Mouse (Mus musculus): ENCODE measurements around the gene Tbrg1. TPM values are rescaled to one million over a fixed set of nuclear protein-coding genes. Genes with fewer than 3 reads are reported as not detected.
A peak's percentile ranks its signal among the peaks of the same experiment; 100 is the strongest.

Gene Tbrg1
- 128 and 129 TPM in 2 replicates for polyA plus RNA-seq (2016; fragmentation: Nextera tagmentation; extraction: Ambion mirVana)

DNA sequence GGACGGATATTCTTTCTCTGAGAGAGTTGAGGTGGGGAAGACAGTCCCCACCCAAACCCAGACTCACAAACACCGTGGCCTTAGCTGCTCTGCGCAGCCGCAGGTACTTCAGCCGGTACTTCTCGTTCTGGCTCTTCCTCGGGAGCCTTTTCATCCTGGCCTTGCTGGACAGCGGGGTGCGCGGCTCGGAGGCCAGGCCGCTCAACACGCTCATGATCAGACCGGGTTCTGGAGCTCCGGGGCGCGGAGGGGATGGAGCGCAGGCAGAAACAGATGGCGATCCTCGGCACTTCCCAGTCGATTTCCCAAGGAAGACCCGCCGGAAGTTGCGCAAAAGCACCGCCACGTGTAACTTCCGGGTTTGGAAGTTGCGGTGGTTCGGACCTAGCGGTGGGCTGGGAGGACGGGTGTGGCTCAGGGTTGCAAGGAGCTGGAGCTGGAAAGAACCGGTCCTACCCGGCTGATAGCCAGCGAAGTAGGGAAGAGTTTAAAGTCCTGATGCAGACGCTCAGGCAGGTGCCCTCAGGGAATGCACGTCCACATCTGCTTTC is at the start of gene Tbrg1:
TSS of gene Tbrg1 (minus strand) at position 382 of the 551 bp plus-strand sequence.
- Histone ChIP-seq H3K27me3 (replicated peaks; ENCODE audit: low read depth, poor library complexity, severe bottlenecking) (no peaks in the 10 kb centered on the region), H3K4me3 (peak within 1 kb of the TSS; percentile 82), H3K9me3 (no peaks in the 10 kb centered on the region), H3K36me3 (replicated peaks) (peaks cover 27% of the 10 kb centered on the region), H3K27ac (replicated peaks) (peak within 1 kb of the TSS; percentile 92), H3K4me1 (peaks cover 17% of the 10 kb centered on the region)
- WGBS, result under 1% methylated on average over 36 of the region's 36 CpGs
- DNase-seq (ENCODE audit: low spot score), result peak; percentile 91

GRCm38 (mm10) chr9:37689970-37690686 is 33.0 kb upstream of the Tbrg1 start:
- no peak overlapping the region for H3K4me3 ChIP-seq
- no peak for DNase-seq (ENCODE audit: low spot score)
- H3K27me3 ChIP-seq (replicated peaks; ENCODE audit: low read depth, poor library complexity, severe bottlenecking), result no peaks in the 10 kb centered on the region
- H3K4me1 ChIP-seq, result no peaks in the 10 kb centered on the region
- WGBS, result 58% methylated on average over 5 of the region's 5 CpGs
- H3K36me3 ChIP-seq (replicated peaks), result no peaks in the 10 kb centered on the region
- H3K27ac ChIP-seq (replicated peaks), result no peak overlapping the region
- no peaks in the 10 kb centered on the region for H3K9me3 ChIP-seq

GRCm38 (mm10) chr9:37687941-37688303 is 30.8 kb upstream of the Tbrg1 start:
- H3K4me1 ChIP-seq, result no peaks in the 10 kb centered on the region
- 46% methylated on average over 3 of the region's 3 CpGs for whole genome bisulfite sequencing
- no peaks in the 10 kb centered on the region for H3K36me3 ChIP-seq (replicated peaks)

DNA sequence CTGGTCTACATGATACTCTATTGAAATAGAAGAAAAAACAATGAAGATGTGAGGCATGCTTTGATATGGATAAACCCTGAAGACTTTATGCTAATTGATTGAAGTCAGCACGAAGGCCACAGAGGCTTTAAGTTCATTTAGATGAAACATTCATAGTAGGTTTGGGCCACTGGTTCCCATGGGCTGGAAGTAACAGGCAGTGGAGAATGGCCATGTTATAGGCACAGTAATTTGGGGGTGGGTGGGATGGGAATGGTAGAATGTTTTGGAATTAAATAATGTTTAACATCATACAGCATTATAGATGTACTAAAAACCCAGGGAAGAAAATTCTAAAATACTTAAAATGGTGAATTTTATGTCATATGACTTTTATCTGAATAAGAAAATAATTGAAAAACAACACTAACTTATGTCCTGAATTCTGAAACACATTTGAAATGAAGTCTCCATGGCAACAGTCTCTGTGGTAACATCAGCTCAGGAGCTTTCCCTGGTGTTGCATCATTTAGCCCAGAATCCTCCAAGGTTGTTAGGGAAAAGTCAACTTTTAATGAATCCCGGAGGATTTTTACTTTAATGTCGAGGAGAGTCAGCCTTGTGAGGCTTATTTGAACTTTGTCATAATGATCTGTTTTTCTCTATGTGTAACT is 30.3 kb upstream of the Tbrg1 start:
- Histone ChIP-seq H3K36me3 (replicated peaks) (no peaks in the 10 kb centered on the region), H3K9me3 (no peaks in the 10 kb centered on the region), H3K4me3 (no peak overlapping the region), H3K27me3 (replicated peaks; ENCODE audit: low read depth, poor library complexity, severe bottlenecking) (no peaks in the 10 kb centered on the region), H3K27ac (replicated peaks) (no peak overlapping the region), H3K4me1 (no peaks in the 10 kb centered on the region)
- 81% methylated on average over 3 of the region's 3 CpGs for WGBS
- DNase-seq (ENCODE audit: low spot score), result no peak

More at GRCm38 (mm10) chr9:37687941-37688303, 30.8 kb upstream of the Tbrg1 start:
- Histone ChIP-seq H3K9me3 (no peaks in the 10 kb centered on the region), H3K27ac (replicated peaks) (no peak overlapping the region), H3K4me3 (no peak overlapping the region), H3K27me3 (replicated peaks; ENCODE audit: low read depth, poor library complexity, severe bottlenecking) (no peaks in the 10 kb centered on the region)
- DNase-seq (ENCODE audit: low spot score), result no peak

DNA sequence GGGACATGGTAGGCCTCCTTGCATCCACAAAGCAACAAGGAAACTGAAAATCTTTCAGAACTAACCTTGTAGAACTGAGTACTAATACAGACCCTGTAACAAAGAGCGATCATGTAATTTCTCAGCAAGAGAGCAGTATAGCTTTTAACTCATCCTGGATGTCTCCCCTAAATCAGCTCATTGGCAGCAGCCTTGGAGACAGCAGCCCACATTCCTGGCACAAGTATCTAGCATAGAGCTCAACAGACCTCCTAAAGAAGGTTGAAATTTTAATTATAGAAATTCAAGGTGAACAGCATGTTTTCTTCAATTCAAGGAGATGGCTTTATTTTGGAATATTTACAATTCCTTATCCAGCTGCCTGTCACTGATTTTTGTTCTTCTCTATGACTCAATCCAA is 24.0 kb upstream of the Tbrg1 start:
- no peaks in the 10 kb centered on the region for H3K27me3 ChIP-seq (replicated peaks; ENCODE audit: low read depth, poor library complexity, severe bottlenecking)
- no peak overlapping the region for H3K27ac ChIP-seq (replicated peaks)
- H3K4me3 ChIP-seq, result no peak overlapping the region
- H3K36me3 ChIP-seq (replicated peaks), result no peaks in the 10 kb centered on the region
- H3K4me1 ChIP-seq, result no peaks in the 10 kb centered on the region
- WGBS, result 91% methylated on average over 1 of the region's 1 CpGs
- no peaks in the 10 kb centered on the region for H3K9me3 ChIP-seq
- DNase-seq (ENCODE audit: low spot score), result no peak

GRCm38 (mm10) chr9:37675287-37675686 is 18.2 kb upstream of the Tbrg1 start:
- Histone ChIP-seq H3K27me3 (replicated peaks; ENCODE audit: low read depth, poor library complexity, severe bottlenecking) (no peaks in the 10 kb centered on the region), H3K27ac (replicated peaks) (no peak overlapping the region), H3K9me3 (0 out of 2 replicates have a peak, but pooled peaks cover 3% of the 10 kb centered on the region), H3K4me3 (no peak overlapping the region), H3K4me1 (no peaks in the 10 kb centered on the region), H3K36me3 (replicated peaks) (no peaks in the 10 kb centered on the region)
- DNase-seq (ENCODE audit: low spot score), result no peak
- WGBS, result 86% methylated on average over 4 of the region's 4 CpGs

- no peak for DNase-seq (ENCODE audit: low spot score)
- Histone ChIP-seq H3K4me3 (no peak overlapping the region), H3K36me3 (replicated peaks) (no peaks in the 10 kb centered on the region), H3K4me1 (peaks cover 12% of the 10 kb centered on the region), H3K27ac (replicated peaks) (no peak overlapping the region), H3K9me3 (0 out of 2 replicates have a peak, but pooled peaks cover 3% of the 10 kb centered on the region), H3K27me3 (replicated peaks; ENCODE audit: low read depth, poor library complexity, severe bottlenecking) (no peaks in the 10 kb centered on the region)
- WGBS, result 89% methylated on average over 3 of the region's 3 CpGs
These were observed 13.1 kb upstream of the Tbrg1 start for GRCm38 (mm10) chr9:37670261-37670660.

DNA sequence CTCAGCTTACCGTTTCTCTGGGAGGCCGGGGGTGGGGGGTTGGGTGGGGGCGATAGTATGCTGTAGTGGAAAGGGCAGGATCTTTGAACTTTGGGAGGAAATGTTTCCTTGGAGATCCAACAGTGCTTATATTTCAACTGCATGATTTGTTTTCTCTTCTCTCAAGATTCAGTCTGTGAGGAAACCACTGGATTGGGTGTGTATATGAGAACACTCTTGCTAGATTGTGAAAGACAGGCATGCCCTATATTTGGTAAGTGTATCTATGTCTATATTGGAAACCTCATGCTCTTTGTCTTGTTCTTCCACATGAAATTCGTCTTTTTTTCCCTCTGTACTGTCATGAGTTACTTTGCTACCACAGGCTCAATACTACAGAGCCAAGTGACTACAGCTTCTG is 12.6 kb upstream of the Tbrg1 start:
- Histone ChIP-seq H3K27ac (replicated peaks) (no peak overlapping the region), H3K9me3 (0 out of 2 replicates have a peak, but pooled peaks cover 3% of the 10 kb centered on the region), H3K4me1 (peaks cover 12% of the 10 kb centered on the region), H3K4me3 (no peak overlapping the region), H3K27me3 (replicated peaks; ENCODE audit: low read depth, poor library complexity, severe bottlenecking) (no peaks in the 10 kb centered on the region), H3K36me3 (replicated peaks) (no peaks in the 10 kb centered on the region)
- 66% methylated on average over 4 of the region's 4 CpGs for WGBS
- no peak for DNase-seq (ENCODE audit: low spot score)

GRCm38 (mm10) chr9:37669115-37669514 is 12.0 kb upstream of the Tbrg1 start, which contains the start of gene Panx3:
TSS of gene Panx3 (minus strand) at chr9:37669235.
- Histone ChIP-seq H3K27ac (replicated peaks) (peak within 1 kb of the TSS; percentile 6; the same call in 1 of the 2 replicates), H3K4me1 (peaks cover 12% of the 10 kb centered on the region), H3K9me3 (0 out of 2 replicates have a peak, but pooled peaks cover 3% of the 10 kb centered on the region), H3K36me3 (replicated peaks) (no peaks in the 10 kb centered on the region), H3K4me3 (no peak within 1 kb of the TSS), H3K27me3 (replicated peaks; ENCODE audit: low read depth, poor library complexity, severe bottlenecking) (no peaks in the 10 kb centered on the region)
- no peak for DNase-seq (ENCODE audit: low spot score)
- WGBS, result 75% methylated on average over 6 of the region's 6 CpGs

DNA sequence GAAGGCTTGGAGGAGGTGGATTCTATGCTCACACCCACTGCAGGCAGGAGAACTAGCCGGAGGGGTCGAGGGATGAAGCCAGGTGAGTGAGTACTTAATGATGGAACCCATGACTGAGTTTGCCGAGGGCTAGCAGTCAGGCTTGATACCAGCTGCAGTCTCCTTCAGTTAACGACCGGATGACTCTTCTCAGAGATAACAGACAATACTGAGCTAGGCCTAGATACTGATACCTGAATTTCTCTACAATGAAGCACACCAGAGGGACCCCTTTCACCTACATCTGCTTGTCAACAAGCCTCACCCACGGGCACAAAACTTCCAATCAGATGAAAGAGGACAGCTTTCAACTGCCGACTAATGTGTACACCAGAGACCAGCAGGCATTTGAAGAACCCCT is 8.9 kb upstream of the Tbrg1 start:
- Histone ChIP-seq H3K4me1 (peaks cover 12% of the 10 kb centered on the region), H3K27ac (replicated peaks) (no peak overlapping the region), H3K4me3 (no peak overlapping the region), H3K36me3 (replicated peaks) (no peaks in the 10 kb centered on the region), H3K9me3 (no peaks in the 10 kb centered on the region), H3K27me3 (replicated peaks; ENCODE audit: low read depth, poor library complexity, severe bottlenecking) (no peaks in the 10 kb centered on the region)
- no peak for DNase-seq (ENCODE audit: low spot score)
- WGBS, result 84% methylated on average over 7 of the region's 7 CpGs

DNA sequence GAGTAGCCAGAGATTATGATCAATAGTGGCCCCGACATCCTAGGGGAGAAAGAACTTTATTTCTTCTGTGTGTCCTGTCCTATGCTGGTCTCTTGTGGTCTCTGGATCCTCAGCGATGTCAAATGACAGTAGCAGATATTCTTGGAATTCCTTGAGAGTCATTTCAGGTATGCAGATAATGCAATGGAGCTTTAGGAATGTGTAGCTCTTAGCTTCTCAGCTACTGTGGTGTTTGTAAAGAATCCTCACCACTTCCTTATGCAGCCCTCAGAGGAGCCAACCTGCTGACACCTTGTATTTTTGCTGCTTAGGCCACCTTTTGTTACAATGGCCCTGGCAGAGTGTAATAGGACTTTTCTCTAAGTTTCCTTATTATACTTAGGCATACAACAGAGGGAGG is 7.5 kb upstream of the Tbrg1 start:
- H3K27ac ChIP-seq (replicated peaks), result no peak overlapping the region
- WGBS, result 78% methylated on average over 2 of the region's 2 CpGs

DNA sequence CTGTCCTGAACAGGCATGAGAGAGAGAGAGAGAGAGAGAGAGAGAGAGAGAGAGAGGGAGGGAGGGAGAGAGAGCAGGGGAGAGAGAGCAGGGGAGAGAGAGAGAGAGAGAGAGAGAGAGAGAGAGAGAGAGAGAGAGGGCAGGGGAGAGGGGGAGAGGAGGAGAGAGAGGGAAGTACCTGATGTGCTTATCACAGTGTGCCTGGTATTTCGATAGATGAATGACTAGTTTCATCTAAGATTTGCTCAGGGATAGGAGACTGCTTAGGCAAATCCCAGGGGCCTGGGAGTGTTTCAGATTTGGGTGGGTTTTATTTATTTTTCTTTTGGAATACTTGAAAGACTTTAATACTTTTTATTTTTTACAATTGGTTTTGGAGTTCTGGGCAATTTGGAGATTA is 6.1 kb upstream of the Tbrg1 start:
- Histone ChIP-seq H3K4me3 (no peak overlapping the region), H3K27me3 (replicated peaks; ENCODE audit: low read depth, poor library complexity, severe bottlenecking) (no peaks in the 10 kb centered on the region), H3K9me3 (no peaks in the 10 kb centered on the region), H3K36me3 (replicated peaks) (no peaks in the 10 kb centered on the region), H3K27ac (replicated peaks) (no peak overlapping the region), H3K4me1 (peaks cover 6% of the 10 kb centered on the region)
- 86% methylated on average over 1 of the region's 1 CpGs for WGBS
- DNase-seq (ENCODE audit: low spot score), result no peak

More for the DNA sequence above, 7.5 kb upstream of the Tbrg1 start:
- Histone ChIP-seq H3K36me3 (replicated peaks) (no peaks in the 10 kb centered on the region), H3K9me3 (no peaks in the 10 kb centered on the region), H3K4me3 (no peak overlapping the region), H3K27me3 (replicated peaks; ENCODE audit: low read depth, poor library complexity, severe bottlenecking) (no peaks in the 10 kb centered on the region), H3K4me1 (peaks cover 12% of the 10 kb centered on the region)
- no peak for DNase-seq (ENCODE audit: low spot score)

DNA sequence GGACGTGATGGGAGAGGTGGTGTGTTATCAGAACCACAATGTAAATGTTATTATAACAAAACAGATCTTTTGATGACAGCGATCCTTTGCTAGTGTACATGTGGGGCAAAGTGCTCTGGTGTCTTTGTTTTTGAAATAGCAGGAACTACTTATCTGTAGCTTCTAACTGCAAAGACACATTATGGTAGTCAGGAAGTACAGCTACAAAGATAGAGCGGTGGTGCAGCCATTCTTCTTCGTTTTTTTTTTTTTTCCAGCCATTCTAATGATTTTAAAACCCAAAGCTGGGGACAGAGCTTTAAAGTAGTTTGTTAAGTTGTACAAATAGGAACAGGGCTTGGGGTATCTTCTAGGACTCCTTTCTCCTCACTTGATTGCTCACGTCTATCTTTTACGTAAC is 2.3 kb upstream of the Tbrg1 start:
- WGBS, result 81% methylated on average over 6 of the region's 6 CpGs

More for the DNA sequence above, 2.3 kb upstream of the Tbrg1 start:
- no peaks in the 10 kb centered on the region for H3K27me3 ChIP-seq (replicated peaks; ENCODE audit: low read depth, poor library complexity, severe bottlenecking)
- peaks cover 3% of the 10 kb centered on the region for H3K36me3 ChIP-seq (replicated peaks)
- H3K4me1 ChIP-seq, result peaks cover 17% of the 10 kb centered on the region
- H3K4me3 ChIP-seq, result no peak overlapping the region
- no peaks in the 10 kb centered on the region for H3K9me3 ChIP-seq
- DNase-seq (ENCODE audit: low spot score), result no peak
- H3K27ac ChIP-seq (replicated peaks), result no peak overlapping the region

Data from embryonic facial prominence, embryonic 10.5 days (tissue).